Mouse (Mus musculus) ES-Bruce4 (cell line): ENCODE results near the gene Ntrk2. TPM values are rescaled to one million over a fixed set of nuclear protein-coding genes. Genes with fewer than 3 reads are reported as not detected.

ENCODE experiments used
- H3K27ac ChIP-seq: 2 replicates; pipeline ENCODE4 v1.5.1; 2012; ENCODE audit warnings: low read length, inconsistent platforms; ENCODE audit not compliant: insufficient read depth
- H3K27me3 ChIP-seq: 2 replicates; pipeline ENCODE4 v1.6.1; 2012; ENCODE audit warnings: mild to moderate bottlenecking, low read length, inconsistent platforms; ENCODE audit not compliant: control insufficient read depth, poor library complexity, insufficient read depth, severe bottlenecking
- H3K36me3 ChIP-seq: 2 replicates; pipeline ENCODE4 v1.6.1; 2012; ENCODE audit warnings: inconsistent platforms, mild to moderate bottlenecking, low read length, moderate library complexity; ENCODE audit not compliant: control insufficient read depth, poor library complexity, insufficient read depth, severe bottlenecking
- H3K4me1 ChIP-seq: one replicate; pipeline ENCODE4 v1.8.1; 2011; ENCODE audit warnings: low read length; ENCODE audit not compliant: control insufficient read depth, insufficient read depth
- H3K4me3 ChIP-seq: 2 replicates; pipeline ENCODE4 v1.5.1; 2011; ENCODE audit warnings: low read depth, mild to moderate bottlenecking, low read length
- H3K9ac ChIP-seq: 2 replicates; pipeline ENCODE4 v1.6.1; 2012; ENCODE audit warnings: low read depth, mild to moderate bottlenecking, inconsistent platforms; ENCODE audit not compliant: poor library complexity, severe bottlenecking
- H3K9me3 ChIP-seq: replicated peaks from 2 replicates; pipeline ENCODE4 v1.6.1; 2012; ENCODE audit warnings: mild to moderate bottlenecking, low read length, inconsistent platforms; ENCODE audit not compliant: control insufficient read depth, poor library complexity, insufficient read depth, severe bottlenecking
- CTCF ChIP-seq: IDR thresholded peaks from one replicate; pipeline ENCODE4 v1.8.1; 2011; ENCODE audit warnings: low read depth, low read length
- EP300 ChIP-seq: IDR thresholded peaks from 2 replicates; pipeline ENCODE4 v1.6.1; 2011; ENCODE audit warnings: low read depth, low read length; ENCODE audit not compliant: insufficient read depth
- POLR2A ChIP-seq: IDR thresholded peaks from one replicate; pipeline ENCODE4 v1.8.1; 2011; ENCODE audit warnings: low read length; ENCODE audit not compliant: insufficient read depth
- polyA plus RNA-seq: library from polyadenylated mRNA; stranded (reverse); fragments of >200 nt; gene quantifications from 2 replicates; pipeline ENCODE4 v1.2.4, GENCODE M21; 2011; ENCODE audit warnings: low read depth; ENCODE audit not compliant: missing spikeins, insufficient read depth, insufficient read length

The Ntrk2 gene
- polyA plus RNA-seq, 1 experiment = 1.7 TPM

DNA sequence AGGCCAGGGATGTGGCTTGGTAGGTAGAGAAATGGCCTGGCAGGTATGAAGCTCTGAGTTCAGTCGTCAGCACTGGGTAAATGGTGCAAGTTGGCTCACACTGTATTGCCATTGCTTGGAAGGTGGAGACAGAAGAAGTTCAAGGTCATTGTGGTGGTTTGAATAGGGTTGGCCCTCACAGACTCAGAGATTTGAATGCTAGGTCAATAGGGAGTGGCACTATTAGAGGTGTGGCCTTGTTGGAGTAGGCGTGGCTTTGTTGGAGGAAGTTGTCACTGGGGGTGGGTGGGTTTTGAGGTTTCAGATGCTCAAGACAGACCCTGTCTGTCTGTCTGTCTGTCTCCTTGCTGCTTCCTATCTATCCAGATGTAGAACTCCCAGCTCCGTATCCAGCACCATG lies 159.5 kb downstream of the Ntrk2 start:
- no peaks in the 10 kb centered on the region for H3K27me3 ChIP-seq
- no peaks in the 10 kb centered on the region for H3K36me3 ChIP-seq
- no peaks in the 10 kb centered on the region; the same call in 1 of the 2 replicates for H3K9me3 ChIP-seq
- H3K27ac ChIP-seq = no peak overlapping the region
- H3K4me1 ChIP-seq = peaks cover 3% of the 10 kb centered on the region
- no peak overlapping the region for H3K9ac ChIP-seq
- no peak overlapping the region for H3K4me3 ChIP-seq
- TF ChIP-seq POLR2A (no peak), CTCF (no peak), EP300 (no peak)

DNA sequence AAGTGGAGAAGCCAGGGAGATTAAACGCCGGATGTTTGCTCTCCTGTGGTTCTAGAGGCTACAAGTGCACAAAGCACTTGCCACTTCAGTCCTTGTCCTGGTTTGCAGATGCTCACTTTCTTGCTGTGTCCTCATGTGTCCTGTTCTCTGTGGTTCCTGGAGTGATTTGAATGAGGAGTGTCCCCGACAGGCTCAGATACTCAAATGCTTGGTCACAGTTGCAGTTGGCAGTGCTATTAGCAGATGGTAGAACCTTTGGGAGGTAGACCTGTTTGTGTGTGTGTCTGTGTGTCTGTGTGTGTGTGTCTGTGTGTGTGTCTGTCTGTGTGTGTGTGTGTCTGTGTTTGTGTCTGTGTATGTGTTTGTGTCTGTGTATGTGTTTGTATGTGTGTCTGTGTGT lies 160.1 kb downstream of the Ntrk2 start:
- no peaks in the 10 kb centered on the region for H3K27me3 ChIP-seq
- H3K9me3 ChIP-seq = no peaks in the 10 kb centered on the region; the same call in 1 of the 2 replicates
- no peak overlapping the region for H3K9ac ChIP-seq
- H3K4me3 ChIP-seq = no peak overlapping the region
- H3K36me3 ChIP-seq = no peaks in the 10 kb centered on the region
- TF ChIP-seq EP300 (no peak), CTCF (no peak), POLR2A (no peak)
- no peak overlapping the region for H3K27ac ChIP-seq
- H3K4me1 ChIP-seq = peaks cover 3% of the 10 kb centered on the region

DNA sequence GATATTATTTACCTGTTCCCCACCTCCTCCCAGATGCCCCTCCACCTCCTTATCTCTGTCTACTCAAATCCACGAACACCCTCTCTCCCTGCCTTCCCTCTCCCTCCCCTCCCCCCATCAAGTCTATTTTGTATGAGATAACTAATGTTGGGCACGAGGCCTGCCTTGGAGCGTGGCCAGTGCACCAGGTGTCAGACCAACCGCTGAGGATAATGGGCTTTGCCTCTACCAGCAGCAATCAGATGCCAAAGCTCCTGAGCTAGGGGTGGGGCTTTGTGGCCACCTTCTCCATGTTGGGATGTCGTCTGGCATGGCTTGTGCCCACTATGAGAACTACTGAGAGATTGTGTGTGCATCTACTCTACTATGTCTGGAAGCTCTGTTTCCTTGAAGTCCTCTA lies 161.8 kb downstream of the Ntrk2 start:
- Histone ChIP-seq H3K36me3 (no peaks in the 10 kb centered on the region), H3K27ac (no peak overlapping the region), H3K27me3 (no peaks in the 10 kb centered on the region), H3K9ac (no peak overlapping the region), H3K4me3 (no peak overlapping the region), H3K4me1 (peaks cover 3% of the 10 kb centered on the region), H3K9me3 (no peaks in the 10 kb centered on the region; the same call in 1 of the 2 replicates)
- no peak for TF ChIP-seq POLR2A
- no peak for TF ChIP-seq EP300
- no peak for TF ChIP-seq CTCF

DNA sequence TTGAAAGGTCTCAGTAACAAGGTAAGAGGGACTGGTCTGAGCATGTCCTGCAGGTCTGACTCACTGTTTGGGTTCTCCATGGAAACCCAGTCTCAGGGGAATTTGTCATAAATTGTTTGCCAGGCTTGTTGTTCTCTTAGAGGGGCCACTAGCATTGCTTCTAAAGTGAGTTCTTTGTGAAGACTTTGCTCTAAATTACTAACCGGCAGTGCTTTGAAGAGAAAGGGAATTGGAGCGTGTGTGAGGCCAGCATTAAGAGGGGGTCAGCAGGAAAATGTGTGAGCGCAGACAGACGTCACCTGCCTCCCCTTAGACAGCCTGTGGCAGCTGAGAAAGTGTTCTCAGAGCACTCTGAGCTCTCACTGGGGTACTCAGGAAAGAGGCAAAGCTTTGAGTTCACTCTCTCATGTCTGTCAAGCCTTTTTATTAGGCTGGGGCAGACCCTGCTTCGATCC lies 165.1 kb downstream of the Ntrk2 start:
- H3K36me3 ChIP-seq = no peaks in the 10 kb centered on the region
- H3K4me1 ChIP-seq = no peaks in the 10 kb centered on the region
- H3K27ac ChIP-seq = no peak overlapping the region

DNA sequence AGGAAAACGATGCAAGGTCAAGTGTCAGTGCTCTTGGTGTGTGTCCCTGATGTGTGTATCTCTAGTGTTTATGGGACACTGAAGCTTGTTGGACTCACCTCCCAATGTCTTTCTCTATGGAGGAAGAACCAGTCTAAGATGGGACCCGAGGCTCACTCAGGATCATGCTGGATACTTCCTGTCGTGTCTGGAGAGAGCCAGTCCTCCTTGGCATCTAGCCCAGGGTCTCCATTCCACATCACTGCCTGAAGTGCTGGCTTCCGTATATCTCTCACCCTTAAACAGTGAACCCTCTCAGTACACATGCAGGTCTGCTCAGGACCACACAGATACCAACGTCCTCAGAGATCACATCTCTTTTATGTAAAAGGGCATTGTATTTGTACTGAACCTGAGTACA lies 166.1 kb downstream of the Ntrk2 start:
- Histone ChIP-seq H3K27ac (no peak overlapping the region), H3K36me3 (no peaks in the 10 kb centered on the region), H3K9me3 (no peaks in the 10 kb centered on the region; the same call in 1 of the 2 replicates), H3K4me3 (no peak overlapping the region), H3K9ac (no peak overlapping the region), H3K27me3 (no peaks in the 10 kb centered on the region), H3K4me1 (no peaks in the 10 kb centered on the region)
- TF ChIP-seq CTCF = no peak

More for the DNA sequence above, 165.1 kb downstream of the Ntrk2 start:
- no peaks in the 10 kb centered on the region; the same call in 1 of the 2 replicates for H3K9me3 ChIP-seq
- H3K27me3 ChIP-seq = no peaks in the 10 kb centered on the region
- H3K9ac ChIP-seq = no peak overlapping the region
- TF ChIP-seq EP300 (no peak), CTCF (no peak), POLR2A (no peak)
- H3K4me3 ChIP-seq = no peak overlapping the region

DNA sequence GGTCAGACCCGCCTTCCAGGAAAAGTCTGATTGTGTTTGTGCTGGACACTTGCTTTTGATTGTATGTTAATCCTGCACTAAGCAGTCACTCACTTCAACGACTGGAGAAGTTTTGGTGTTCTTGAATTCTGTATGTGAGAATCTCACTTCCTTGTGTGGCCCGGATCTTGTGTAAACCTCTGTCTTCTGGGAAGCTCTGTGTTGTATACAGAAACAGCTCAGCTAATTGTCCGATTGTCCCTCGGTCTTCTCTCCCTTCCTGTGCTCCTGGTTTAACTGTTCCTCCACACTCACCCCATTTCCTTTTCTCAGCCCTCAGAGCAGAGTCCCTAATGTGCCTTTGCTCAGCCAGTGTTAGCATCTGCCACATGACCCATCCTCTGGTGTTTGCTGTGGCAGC lies 190.1 kb downstream of the Ntrk2 start:
- H3K4me1 ChIP-seq = peaks cover 2% of the 10 kb centered on the region
- H3K27ac ChIP-seq = no peak overlapping the region
- no peaks in the 10 kb centered on the region for H3K9me3 ChIP-seq
- H3K9ac ChIP-seq = no peak overlapping the region
- no peak overlapping the region for H3K4me3 ChIP-seq
- TF ChIP-seq POLR2A (no peak), EP300 (no peak), CTCF (no peak)
- no peaks in the 10 kb centered on the region for H3K36me3 ChIP-seq
- H3K27me3 ChIP-seq = no peaks in the 10 kb centered on the region
